Mouse (Mus musculus) embryonic facial prominence, embryonic 11.5 days (tissue): ENCODE results near the gene Gm7247. TPM values are rescaled to one million over a fixed set of nuclear protein-coding genes. Genes with fewer than 3 reads are reported as not detected.

Experiments
- ATAC-seq: fragments of 200-750 bp; cut with Nextera tagmentation; replicated peaks from 2 replicates; pipeline ENCODE4 v1.8.0; 2017; ENCODE audit warnings: low read depth; ENCODE audit not compliant: insufficient number of reproducible peaks, low FRiP score, low TSS enrichment
- DNase-seq: peaks from one replicate; pipeline ENCODE4 v3.0.0-alpha.2; 2015; ENCODE audit warnings: low spot score
- H3K27ac ChIP-seq: fragments of 300-500 bp; sonication (generic); replicated peaks from 2 replicates; pipeline ENCODE4 v1.5.1; 2014; ENCODE audit warnings: mild to moderate bottlenecking, low read depth, low read length, control low read depth
- H3K27me3 ChIP-seq: fragments of 300-500 bp; sonication (generic); 2 replicates; pipeline ENCODE4 v1.6.1; 2014; ENCODE audit warnings: mild to moderate bottlenecking, low read length, moderate library complexity, mixed read lengths; ENCODE audit not compliant: control insufficient read depth, insufficient read depth
- H3K36me3 ChIP-seq: fragments of 300-500 bp; sonication (generic); replicated peaks from 2 replicates; pipeline ENCODE4 v1.6.1; 2014; ENCODE audit warnings: low read depth, mild to moderate bottlenecking, low read length, moderate library complexity, mixed read lengths; ENCODE audit not compliant: control insufficient read depth, insufficient read depth
- H3K4me1 ChIP-seq: fragments of 300-500 bp; sonication (generic); 2 replicates; pipeline ENCODE4 v1.6.1; 2014; ENCODE audit warnings: low read length, mixed read lengths; ENCODE audit not compliant: control insufficient read depth, insufficient read depth
- H3K4me2 ChIP-seq: fragments of 300-500 bp; sonication (generic); 2 replicates; pipeline ENCODE4 v1.6.1; 2014; ENCODE audit warnings: low read depth, mild to moderate bottlenecking, control low read depth, low read length, moderate library complexity
- H3K4me3 ChIP-seq: fragments of 300-500 bp; sonication (generic); 2 replicates; pipeline ENCODE4 v1.5.1; 2014; ENCODE audit warnings: low read depth, low read length, control low read depth
- H3K9ac ChIP-seq: fragments of 300-500 bp; sonication (generic); replicated peaks from 2 replicates; pipeline ENCODE4 v1.6.1; 2014; ENCODE audit warnings: mild to moderate bottlenecking, control low read depth, low read length
- H3K9me3 ChIP-seq: fragments of 300-500 bp; sonication (generic); replicated peaks from 2 replicates; pipeline ENCODE4 v1.6.1; 2016; ENCODE audit warnings: mild to moderate bottlenecking, low read length, inconsistent platforms, mixed read lengths; ENCODE audit not compliant: control insufficient read depth
- WGBS: fragments of 180-500 bp; shearing (Covaris S2); extraction: QIAGEN DNeasy Blood & Tissue Kit; methylation state at CpG from one replicate; pipeline ENCODE4 v1.1.7; 2014; 5-methylcytosine and 5-hydroxymethylcytosine counted together
- polyA plus RNA-seq: library from polyadenylated mRNA; unstranded; fragments of >200 nt; fragmentation: Nextera tagmentation; extraction: Ambion mirVana; gene quantifications from 2 replicates; pipeline ENCODE4 v1.2.1, GENCODE M21; 2014

The Gm7247 gene
- not detected in 2 replicates for polyA plus RNA-seq

DNA sequence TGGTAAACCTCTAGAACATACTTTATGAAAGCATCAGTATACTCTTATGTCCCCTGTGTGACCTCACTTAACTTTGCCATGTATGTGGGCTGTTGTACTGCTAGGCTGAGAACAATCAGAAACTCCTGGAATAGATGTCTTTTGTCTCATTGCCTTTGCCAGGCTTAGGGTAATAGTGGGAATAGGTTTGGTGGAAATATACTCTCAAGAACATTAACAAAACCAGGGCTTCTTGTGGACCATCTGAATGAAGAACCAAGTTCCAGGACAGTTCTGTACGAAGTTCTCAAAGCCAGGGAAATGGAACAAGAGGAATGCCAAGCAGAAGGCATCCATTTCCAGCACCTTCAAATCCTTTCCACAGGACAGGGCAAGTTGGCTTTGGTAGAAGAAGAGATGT lies at the start of gene Gm7247:
Gene Gm7247 (plus strand): TSS at position 301 of the 400 bp plus-strand sequence.
- no peaks in the 10 kb centered on the region for H3K36me3 ChIP-seq
- H3K27me3 ChIP-seq: no peaks in the 10 kb centered on the region; the same call in 1 of the 2 replicates
- no peaks in the 10 kb centered on the region for H3K4me1 ChIP-seq
- no peak for DNase-seq
- WGBS: 84% methylated on average over 1 of the region's 1 CpGs
- no peak within 1 kb of the TSS for H3K9ac ChIP-seq
- no peak within 1 kb of the TSS for H3K4me2 ChIP-seq
- ATAC-seq: no peak
- H3K27ac ChIP-seq: no peak within 1 kb of the TSS
- H3K9me3 ChIP-seq: no peaks in the 10 kb centered on the region
- no peak within 1 kb of the TSS for H3K4me3 ChIP-seq

DNA sequence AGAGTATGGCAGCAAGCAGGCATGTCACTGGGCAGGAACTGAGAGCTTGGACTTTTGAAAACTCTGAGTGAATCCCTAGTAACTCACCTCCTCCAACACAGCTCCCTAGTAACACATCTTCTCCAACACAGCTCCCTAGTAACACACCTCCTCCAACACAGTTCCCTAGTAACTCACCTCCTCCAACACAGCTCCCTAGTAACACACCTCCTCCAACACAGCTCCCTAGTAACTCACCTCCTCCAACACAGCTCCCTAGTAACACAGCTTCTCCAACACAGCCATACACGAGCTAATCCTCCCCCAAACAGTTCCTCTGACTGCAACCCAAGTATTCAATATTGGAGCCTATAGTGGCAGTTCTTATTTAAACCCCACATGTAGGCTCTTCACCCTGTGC lies 37.6 kb upstream of the Gm7247 start:
- no peak for ATAC-seq
- H3K27me3 ChIP-seq: no peaks in the 10 kb centered on the region
- no peak overlapping the region for H3K4me3 ChIP-seq

DNA sequence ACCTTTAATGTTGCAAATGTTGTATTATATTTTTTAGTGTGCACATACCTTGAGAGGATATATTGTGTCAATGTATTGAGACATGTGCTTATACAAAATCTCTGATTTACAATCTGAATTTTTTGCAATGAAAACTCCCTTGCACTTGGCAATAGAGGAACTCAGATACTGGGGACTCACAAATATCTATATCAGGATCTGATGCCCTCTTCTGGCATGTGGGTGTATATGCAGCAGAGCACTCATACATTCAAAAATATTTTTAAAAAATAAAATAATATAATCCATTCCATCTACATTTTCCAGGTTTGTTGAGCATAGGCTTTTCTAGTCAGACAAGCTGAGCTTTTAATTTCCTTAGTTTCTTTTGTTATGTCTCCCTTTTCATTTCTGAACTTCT lies 15.5 kb upstream of the Gm7247 start:
- Histone ChIP-seq H3K4me2 (no peak overlapping the region), H3K4me1 (no peaks in the 10 kb centered on the region), H3K9me3 (no peaks in the 10 kb centered on the region), H3K27ac (no peak overlapping the region), H3K27me3 (no peaks in the 10 kb centered on the region), H3K36me3 (no peaks in the 10 kb centered on the region), H3K9ac (no peak overlapping the region), H3K4me3 (no peak overlapping the region)
- DNase-seq (no peak), ATAC-seq (no peak)

More for the DNA sequence above, 37.6 kb upstream of the Gm7247 start:
- Histone ChIP-seq H3K9ac (no peak overlapping the region), H3K4me1 (no peaks in the 10 kb centered on the region), H3K4me2 (no peak overlapping the region), H3K9me3 (no peaks in the 10 kb centered on the region), H3K27ac (no peak overlapping the region), H3K36me3 (no peaks in the 10 kb centered on the region)
- DNase-seq: no peak
- WGBS: 56% methylated on average over 1 of the region's 1 CpGs

DNA sequence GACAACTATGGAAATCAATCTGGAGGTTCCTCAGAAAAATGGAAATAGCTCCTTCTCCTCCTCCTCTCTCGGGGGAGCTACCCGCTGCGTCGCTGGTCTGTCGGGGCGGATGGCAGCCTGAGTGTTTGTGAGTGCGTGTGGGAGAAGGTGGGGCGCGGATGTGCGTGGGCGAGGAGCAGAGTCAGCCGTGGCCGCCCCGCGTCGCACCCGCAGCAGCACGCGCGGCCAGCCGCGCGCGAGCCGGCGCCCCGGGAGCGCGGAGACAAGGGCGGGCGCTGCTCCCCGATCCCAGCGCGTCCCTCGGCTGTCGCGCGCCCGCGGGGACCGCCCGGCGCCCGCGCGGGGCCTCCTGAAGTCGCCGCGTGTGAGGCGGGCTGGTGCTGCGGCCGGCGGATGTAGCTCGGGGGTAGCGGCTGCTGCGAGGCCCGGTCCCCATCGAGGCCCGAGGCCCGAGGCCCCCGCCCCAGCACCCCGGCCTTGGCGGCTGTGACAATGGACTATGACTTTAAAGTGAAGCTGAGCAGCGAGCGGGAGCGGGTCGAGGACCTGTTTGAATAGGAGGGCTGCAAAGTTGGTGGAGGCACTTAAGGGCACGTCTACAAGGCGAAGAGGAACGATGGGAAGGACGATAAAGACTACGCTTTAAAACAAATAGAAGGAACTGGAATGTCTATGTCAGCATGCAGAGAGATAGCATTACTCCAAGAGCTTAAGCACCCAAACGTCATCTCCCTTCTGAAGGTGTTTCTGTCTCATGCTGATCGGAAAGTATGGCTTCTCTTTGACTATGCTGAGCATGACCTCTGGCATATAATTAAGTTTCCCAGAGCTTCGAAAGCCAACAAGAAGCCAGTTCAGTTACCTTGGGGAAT lies 3.2 kb upstream of the Gm7247 start:
- WGBS: 7% methylated on average over 52 of the region's 75 CpGs
- H3K9me3 ChIP-seq: no peaks in the 10 kb centered on the region
- no peaks in the 10 kb centered on the region for H3K4me1 ChIP-seq
- H3K27me3 ChIP-seq: no peaks in the 10 kb centered on the region; the same call in 1 of the 2 replicates
- peak overlapping the region; percentile 46 for H3K4me3 ChIP-seq
- no peaks in the 10 kb centered on the region for H3K36me3 ChIP-seq
- ATAC-seq (peak; percentile 59), DNase-seq (peak; percentile 47)
- H3K4me2 ChIP-seq: peak overlapping the region; percentile 84
- H3K27ac ChIP-seq: no peak overlapping the region
- peak overlapping the region; percentile 64 for H3K9ac ChIP-seq

DNA sequence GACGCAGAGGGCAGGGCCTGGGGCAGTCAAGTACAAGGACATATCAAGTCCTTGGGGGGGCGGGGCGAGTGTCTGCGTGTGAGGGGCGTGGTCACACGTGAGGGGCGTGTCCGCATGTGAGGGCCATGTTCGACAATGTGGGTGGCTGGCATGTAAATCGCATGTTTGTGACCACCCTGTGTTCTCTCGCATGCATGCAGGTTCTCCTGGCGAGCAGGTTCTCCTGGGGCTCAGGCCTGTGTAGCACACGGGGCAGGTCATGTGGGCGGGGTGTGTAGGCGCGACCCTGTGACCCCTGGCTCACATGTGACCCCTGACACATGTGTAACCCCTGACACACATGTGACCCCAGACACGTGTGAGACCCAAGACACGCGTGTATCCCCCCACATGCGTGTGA lies 21.2 kb downstream of the Gm7247 start:
- Histone ChIP-seq H3K36me3 (no peaks in the 10 kb centered on the region), H3K9ac (no peak overlapping the region), H3K4me2 (no peak overlapping the region), H3K4me1 (no peaks in the 10 kb centered on the region), H3K27me3 (no peaks in the 10 kb centered on the region), H3K27ac (no peak overlapping the region), H3K4me3 (no peak overlapping the region), H3K9me3 (no peaks in the 10 kb centered on the region)
- 91% methylated on average over 20 of the region's 20 CpGs for WGBS
- ATAC-seq (no peak), DNase-seq (no peak)

DNA sequence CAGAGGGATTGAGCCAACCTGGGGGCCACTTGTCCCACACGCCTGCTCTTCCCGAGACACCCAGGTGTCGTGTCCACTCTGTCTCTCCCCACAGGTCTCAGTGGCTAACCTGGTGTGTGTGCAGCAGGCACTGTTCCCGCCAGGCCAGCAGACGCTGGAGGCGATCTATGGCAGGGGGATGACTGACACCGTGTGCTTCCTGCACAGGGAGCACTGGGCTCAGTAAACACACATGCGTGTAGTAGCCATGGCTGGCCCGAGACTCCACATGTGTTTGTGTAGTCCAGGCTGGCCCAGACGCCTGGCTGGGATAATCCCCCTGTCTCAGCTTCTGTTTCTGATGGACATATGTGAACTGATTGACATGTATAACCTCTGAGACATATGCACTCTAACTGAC lies 22.8 kb downstream of the Gm7247 start:
- Histone ChIP-seq H3K27ac (no peak overlapping the region), H3K9ac (no peak overlapping the region), H3K4me3 (no peak overlapping the region), H3K27me3 (no peaks in the 10 kb centered on the region), H3K4me2 (no peak overlapping the region), H3K9me3 (no peaks in the 10 kb centered on the region), H3K36me3 (no peaks in the 10 kb centered on the region), H3K4me1 (no peaks in the 10 kb centered on the region)
- ATAC-seq (peak; percentile 45; the same call in 1 of the 2 replicates), DNase-seq (no peak)
- 96% methylated on average over 10 of the region's 10 CpGs for WGBS

DNA sequence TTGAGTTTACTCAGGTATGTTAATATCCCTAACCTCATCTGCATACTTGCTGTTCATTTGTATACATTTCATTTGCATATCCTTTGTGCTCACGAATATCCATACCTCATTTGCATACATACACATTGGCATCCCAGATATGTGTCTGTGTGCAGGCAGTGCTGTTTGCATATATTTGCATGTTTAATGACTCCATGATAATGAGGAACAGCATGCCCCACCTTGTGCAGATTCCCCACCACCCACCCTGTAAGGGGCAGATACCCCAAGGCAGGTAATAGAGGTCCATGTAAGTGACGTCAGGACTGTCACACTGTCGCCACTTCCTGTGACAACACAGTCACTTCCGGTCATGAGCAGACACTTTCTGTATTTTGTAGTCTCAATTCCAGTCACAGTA lies 24.2 kb downstream of the Gm7247 start:
- H3K27me3 ChIP-seq: no peaks in the 10 kb centered on the region
- no peak overlapping the region for H3K4me2 ChIP-seq
- no peaks in the 10 kb centered on the region for H3K4me1 ChIP-seq
- no peak overlapping the region for H3K4me3 ChIP-seq
- no peak overlapping the region for H3K27ac ChIP-seq
- WGBS: 90% methylated on average over 4 of the region's 4 CpGs
- no peaks in the 10 kb centered on the region for H3K36me3 ChIP-seq
- peak; percentile 12 for DNase-seq
- ATAC-seq: no peak
- H3K9ac ChIP-seq: no peak overlapping the region
- H3K9me3 ChIP-seq: no peaks in the 10 kb centered on the region

DNA sequence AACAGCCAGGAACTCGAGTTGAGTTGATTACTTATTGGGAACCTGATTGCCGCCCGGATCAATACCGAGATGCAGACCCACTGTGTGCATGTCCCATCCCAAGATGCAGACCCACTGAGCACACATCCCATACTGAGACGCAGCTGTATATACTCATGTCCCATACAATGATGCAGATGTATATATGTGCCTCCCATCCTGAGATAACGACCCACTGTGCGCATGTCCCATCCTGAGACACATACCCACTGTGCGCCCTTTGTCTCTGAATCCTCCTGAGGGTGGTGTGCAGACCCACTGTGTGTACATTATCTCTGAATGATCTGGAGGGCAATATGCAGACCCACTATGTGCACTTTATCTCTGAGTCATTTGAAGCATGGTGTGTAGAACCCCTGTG lies 26.2 kb downstream of the Gm7247 start:
- H3K4me2 ChIP-seq: no peak overlapping the region
- no peaks in the 10 kb centered on the region for H3K27me3 ChIP-seq
- DNase-seq (no peak), ATAC-seq (no peak)
- WGBS: 96% methylated on average over 8 of the region's 8 CpGs
- H3K27ac ChIP-seq: no peak overlapping the region
- no peaks in the 10 kb centered on the region for H3K4me1 ChIP-seq
- H3K9me3 ChIP-seq: no peaks in the 10 kb centered on the region
- H3K36me3 ChIP-seq: no peaks in the 10 kb centered on the region
- no peak overlapping the region for H3K4me3 ChIP-seq
- no peak overlapping the region for H3K9ac ChIP-seq
